Mouse (Mus musculus): ENCODE data around the gene Noxred1. TPM values are rescaled to one million over a fixed set of nuclear protein-coding genes. Genes with fewer than 3 reads are reported as not detected.
"Not testable (repeated sequence)": the region's sequence is repeated elsewhere in the genome, so short reads cannot be mapped to it uniquely, and the experiment has no call there.

The Noxred1 gene
- total RNA-seq (2021): 1 to 10 TPM; 1.2 to 1.6 TPM

GRCm38 (mm10) chr12:87238632-87239031 is at the start of gene Noxred1:
Noxred1 (minus strand) TSS chr12:87238732.
- no peak for DNase-seq
- intact Hi-C loops (cut with DNase I): no loop called here

GRCm38 (mm10) chr12:87284726-87285125 is 46.2 kb upstream of the Noxred1 start:
- intact Hi-C loops (cut with DNase I): no loop called here
- DNase-seq: no peak

DNA sequence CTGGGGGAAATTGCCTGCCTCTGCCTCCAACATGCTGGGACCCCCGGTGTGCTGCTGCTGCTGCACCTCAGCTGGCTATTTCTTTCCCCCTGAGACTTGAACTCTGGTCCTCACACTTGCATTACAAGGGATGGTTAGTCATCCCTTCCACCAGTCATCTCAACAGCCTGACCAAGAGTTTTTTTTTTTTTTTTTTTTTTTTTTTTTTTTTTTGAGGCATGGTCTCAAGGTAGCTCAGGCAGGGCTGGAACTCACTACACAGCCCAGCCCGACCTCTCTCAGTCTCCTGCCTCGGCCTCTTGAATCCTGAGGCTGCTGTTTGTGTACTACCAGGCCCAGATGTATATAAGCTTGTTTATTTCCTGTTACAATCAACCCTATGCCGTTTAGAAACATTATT is 45.7 kb upstream of the Noxred1 start:
- DNase-seq: no peak
- intact Hi-C loops (cut with DNase I): no loop called here

- no peak for DNase-seq
- intact Hi-C loops (cut with DNase I): no loop called here
Observed at GRCm38 (mm10) chr12:87283706-87284105, 45.2 kb upstream of the Noxred1 start.

DNA sequence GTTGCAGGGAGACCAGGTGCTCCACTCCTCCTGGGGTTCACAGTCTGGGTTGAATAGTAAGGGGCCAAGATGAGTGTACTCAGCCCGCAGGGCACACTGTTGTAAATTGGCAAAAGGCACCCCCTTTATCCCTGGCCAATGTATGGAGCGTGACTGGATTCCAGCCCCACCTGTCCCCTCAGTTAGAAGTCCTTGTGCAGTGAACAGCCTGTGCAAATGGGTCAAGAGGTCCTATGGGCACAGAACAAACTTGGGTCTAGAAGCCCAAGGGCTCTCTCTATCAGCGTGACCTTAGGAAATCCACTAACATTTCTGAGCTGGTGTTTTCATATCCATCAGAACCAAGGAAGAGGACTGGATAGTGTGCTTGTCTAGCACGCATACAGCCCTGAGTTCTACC is 44.2 kb upstream of the Noxred1 start:
- no peak for DNase-seq
- intact Hi-C loops (cut with DNase I): no loop called here

DNA sequence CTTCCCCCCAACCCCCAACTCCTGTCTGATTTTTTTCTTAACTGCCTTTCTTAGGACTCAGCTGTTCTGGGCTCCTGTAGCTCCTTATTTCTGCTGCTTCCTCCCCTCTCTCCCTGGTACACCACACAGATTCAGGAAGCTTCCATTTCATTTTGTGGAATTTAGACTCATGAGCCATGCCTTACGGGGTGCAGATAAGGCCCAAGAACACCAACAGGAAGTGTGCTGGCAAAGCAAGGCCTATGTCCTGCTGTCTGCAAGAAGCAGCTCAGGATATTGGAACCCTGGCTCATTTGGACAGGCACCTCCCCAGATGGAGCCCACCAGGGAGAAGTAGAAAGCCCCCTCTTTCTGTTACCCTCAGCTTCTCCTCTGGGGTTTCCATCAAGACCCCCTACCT is 43.2 kb upstream of the Noxred1 start:
- intact Hi-C loops (cut with DNase I): no loop called here
- no peak for DNase-seq

- DNase-seq: no peak
- intact Hi-C loops (cut with DNase I): loop anchor here (5.0 to 10.0 kb wide), 2 partner anchors 52 to 155 kb away; no protein-coding TSS in a partner anchor
Observed at GRCm38 (mm10) chr12:87279879-87280278, 41.3 kb upstream of the Noxred1 start.

- DNase-seq: no peak
Observed at GRCm38 (mm10) chr12:87279350-87279749, 40.8 kb upstream of the Noxred1 start.

GRCm38 (mm10) chr12:87278118-87278730 is 39.7 kb upstream of the Noxred1 start:
- DNase-seq: no peak
- intact Hi-C loops (cut with DNase I): loop anchor here (5.0 to 10.0 kb wide), 2 partner anchors 54 to 157 kb away; no protein-coding TSS in a partner anchor

More at GRCm38 (mm10) chr12:87279350-87279749, 40.8 kb upstream of the Noxred1 start:
- intact Hi-C loops (cut with DNase I): loop anchor here (5.0 to 10.0 kb wide), 2 partner anchors 53 to 155 kb away; no protein-coding TSS in a partner anchor

GRCm38 (mm10) chr12:87277251-87277650 is 38.7 kb upstream of the Noxred1 start:
- intact Hi-C loops (cut with DNase I): loop anchor here (5.0 to 10.0 kb wide), 2 partner anchors 55 to 158 kb away; no protein-coding TSS in a partner anchor
- not testable (repeated sequence) for DNase-seq

- intact Hi-C loops (cut with DNase I): loop anchor here (5.0 to 10.0 kb wide), 2 partner anchors 57 to 160 kb away; no protein-coding TSS in a partner anchor
- DNase-seq: no peak
Observed at GRCm38 (mm10) chr12:87274853-87275831, 36.6 kb upstream of the Noxred1 start.

- intact Hi-C loops (cut with DNase I): no loop called here
- peak; percentile 37 for DNase-seq
Observed at GRCm38 (mm10) chr12:87267682-87268081, 29.1 kb upstream of the Noxred1 start.

GRCm38 (mm10) chr12:87266827-87267603 is 28.5 kb upstream of the Noxred1 start:
- intact Hi-C loops (cut with DNase I): no loop called here
- DNase-seq: peak; percentile 19

GRCm38 (mm10) chr12:87266108-87266826 is 27.7 kb upstream of the Noxred1 start, which contains the start of the genes Vipas39 and Ahsa1:
Vipas39 (minus strand) TSS chr12:87266256.
Ahsa1 (plus strand) TSS chr12:87266479.
- DNase-seq: peak; percentile 91
- intact Hi-C loops (cut with DNase I): no loop called here

- intact Hi-C loops (cut with DNase I): no loop called here
Observed at GRCm38 (mm10) chr12:87265444-87265843, 26.9 kb upstream of the Noxred1 start.

GRCm38 (mm10) chr12:87260562-87260961 is 22.0 kb upstream of the Noxred1 start:
- no peak for DNase-seq
- intact Hi-C loops (cut with DNase I): no loop called here

More at GRCm38 (mm10) chr12:87265444-87265843, 26.9 kb upstream of the Noxred1 start:
- no peak for DNase-seq

DNA sequence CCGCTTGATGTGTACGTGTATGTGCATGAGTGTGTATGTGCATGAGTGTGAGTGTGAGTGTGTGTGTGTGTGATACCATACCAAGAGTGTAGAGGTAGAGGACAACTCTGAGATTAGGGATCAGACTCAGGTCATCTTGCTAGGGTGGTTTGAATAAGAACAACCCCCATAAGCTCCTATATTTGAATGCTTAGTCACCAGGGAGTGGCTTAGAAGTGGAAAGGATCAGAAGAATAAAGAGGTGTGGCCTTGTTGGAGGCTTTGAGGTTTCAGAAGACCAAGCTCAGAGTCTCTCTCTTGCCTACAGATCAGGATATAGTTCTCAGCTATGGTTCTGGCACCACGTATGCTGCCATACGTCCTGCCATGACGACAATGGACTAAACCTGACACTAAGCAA is 18.1 kb upstream of the Noxred1 start:
- intact Hi-C loops (cut with DNase I): no loop called here
- DNase-seq: no peak

- no peak for DNase-seq
- intact Hi-C loops (cut with DNase I): no loop called here
Observed at GRCm38 (mm10) chr12:87253878-87254277, 15.3 kb upstream of the Noxred1 start.

DNA sequence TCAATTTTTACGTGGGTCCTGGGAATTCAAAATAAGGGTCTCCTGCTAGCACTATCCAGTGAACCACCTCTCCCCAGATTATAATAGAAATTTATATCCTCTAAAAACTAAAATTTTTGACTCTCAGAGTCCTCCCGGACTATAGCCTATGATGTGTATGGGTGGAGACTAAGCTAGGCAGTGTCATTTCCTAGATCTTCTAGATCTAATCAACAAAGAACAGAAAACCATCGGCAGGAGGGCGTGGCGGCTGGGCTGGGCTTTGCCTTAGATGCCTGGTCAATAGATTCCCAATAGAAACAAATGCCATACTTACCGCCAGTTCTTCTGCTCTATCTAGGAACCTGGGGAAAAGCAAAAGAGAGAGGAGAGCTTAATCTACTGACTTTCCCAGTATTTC is 11.6 kb upstream of the Noxred1 start:
- DNase-seq: no peak
- intact Hi-C loops (cut with DNase I): no loop called here
